Mouse (Mus musculus) cortical plate, adult 2 months (tissue): ENCODE data around the gene Ttc7. TPM values are rescaled to one million over a fixed set of nuclear protein-coding genes. Genes with fewer than 3 reads are reported as not detected.

Experiments used
- H3K27ac ChIP-seq: fragments of 200-500 bp; 2 replicates; pipeline ENCODE4 v1.5.1; 2012; ENCODE audit warnings: low read length, control low read depth, inconsistent platforms; ENCODE audit not compliant: insufficient read depth
- H3K4me1 ChIP-seq: fragments of 200-500 bp; 2 replicates; pipeline ENCODE4 v1.6.1; 2011; ENCODE audit warnings: low read length; ENCODE audit not compliant: control insufficient read depth, insufficient read depth
- H3K4me3 ChIP-seq: fragments of 200-500 bp; 2 replicates; pipeline ENCODE4 v1.5.1; 2011; ENCODE audit warnings: mild to moderate bottlenecking, low read length, control low read depth; ENCODE audit not compliant: insufficient read depth
- CTCF ChIP-seq: fragments of 200-500 bp; IDR thresholded peaks from 2 replicates; pipeline ENCODE4 v1.5.1; 2011; ENCODE audit warnings: mild to moderate bottlenecking, control low read depth, low read length; ENCODE audit not compliant: insufficient read depth; ENCODE audit errors: extremely low read depth
- POLR2A ChIP-seq: fragments of 200-500 bp; IDR thresholded peaks from 2 replicates; pipeline ENCODE4 v1.6.1; 2011; ENCODE audit warnings: mild to moderate bottlenecking, low read length, control low read depth; ENCODE audit not compliant: insufficient read depth; ENCODE audit errors: extremely low read depth
- polyA plus RNA-seq: library from polyadenylated mRNA; depleted of rRNA; stranded (reverse); fragments of >200 nt; gene quantifications from 2 replicates; pipeline ENCODE4 v1.2.3, GENCODE M21; 2012

Ttc7 gene
- polyA plus RNA-seq, 1 experiment, result 11.3 TPM

GRCm38 (mm10) chr17:87264927-87265791 is 17.5 kb upstream of the Ttc7 start:
- Histone ChIP-seq H3K4me3 (peak overlapping the region; percentile 98), H3K27ac (0 out of 2 replicates have a peak overlapping the region, but pooled peaks have one; percentile 25), H3K4me1 (no peaks in the 10 kb centered on the region; the same call in 1 of the 2 replicates)
- TF ChIP-seq CTCF (no peak), POLR2A (no peak)

- peak within 1 kb of the TSS; percentile 98 for H3K4me3 ChIP-seq
- H3K4me1 ChIP-seq, result no peaks in the 10 kb centered on the region; the same call in 1 of the 2 replicates
- 0 out of 2 replicates have a peak within 1 kb of the TSS, but pooled peaks have one; percentile 25 for H3K27ac ChIP-seq
- TF ChIP-seq POLR2A, result peak; percentile 75; the same call in 1 of the 2 replicates
- TF ChIP-seq CTCF, result no peak
These were observed 16.9 kb upstream of the Ttc7 start, which contains the start of gene Mcfd2 for GRCm38 (mm10) chr17:87265792-87266186. Gene Mcfd2, minus strand, starts transcription at chr17:87265935.

- Histone ChIP-seq H3K4me3 (no peak overlapping the region), H3K27ac (no peak overlapping the region), H3K4me1 (no peaks in the 10 kb centered on the region; the same call in 1 of the 2 replicates)
- TF ChIP-seq CTCF (no peak), POLR2A (no peak)
These were observed 13.2 kb upstream of the Ttc7 start for GRCm38 (mm10) chr17:87269454-87269853.

- TF ChIP-seq POLR2A (no peak), CTCF (no peak)
- no peak overlapping the region for H3K4me3 ChIP-seq
- H3K27ac ChIP-seq, result no peak overlapping the region
- H3K4me1 ChIP-seq, result no peaks in the 10 kb centered on the region
These were observed 7.0 kb upstream of the Ttc7 start for GRCm38 (mm10) chr17:87275363-87276341.

GRCm38 (mm10) chr17:87282007-87282705 is 530 bp upstream of the Ttc7 start:
- H3K27ac ChIP-seq, result peak overlapping the region; percentile 88
- TF ChIP-seq POLR2A (0 out of 2 replicates have a peak, but pooled peaks have one; percentile 20), CTCF (no peak)
- peak overlapping the region; percentile 75 for H3K4me3 ChIP-seq
- H3K4me1 ChIP-seq, result 0 out of 2 replicates have a peak, but pooled peaks cover 1% of the 10 kb centered on the region

GRCm38 (mm10) chr17:87283055-87283754 is 519 bp downstream of the Ttc7 start:
- no peak for TF ChIP-seq POLR2A
- TF ChIP-seq CTCF, result no peak
- Histone ChIP-seq H3K4me1 (0 out of 2 replicates have a peak, but pooled peaks cover 1% of the 10 kb centered on the region), H3K27ac (peak overlapping the region; percentile 10), H3K4me3 (peak overlapping the region; percentile 75)

GRCm38 (mm10) chr17:87283755-87284481 is 1.2 kb downstream of the Ttc7 start:
- Histone ChIP-seq H3K4me3 (peak overlapping the region; percentile 75), H3K4me1 (0 out of 2 replicates have a peak, but pooled peaks cover 1% of the 10 kb centered on the region), H3K27ac (no peak overlapping the region)
- TF ChIP-seq POLR2A, result no peak
- no peak for TF ChIP-seq CTCF
